Mouse (Mus musculus) liver, postnatal 0 days (tissue): ENCODE results near the gene Trub1. TPM values are rescaled to one million over a fixed set of nuclear protein-coding genes. Genes with fewer than 3 reads are reported as not detected.
A peak's percentile ranks its signal among the peaks of the same experiment; 100 is the strongest.

Source experiments
- ATAC-seq: fragments of 200-750 bp; cut with Nextera tagmentation; 2 replicates; pipeline ENCODE4 v1.8.0; 2017; ENCODE audit warnings: mild to moderate bottlenecking, moderate library complexity
- DNase-seq: peaks from one replicate; pipeline ENCODE4 v3.0.0-alpha.2; 2016
- H3K27ac ChIP-seq: fragments of 300-500 bp; sonication (generic); 2 replicates; pipeline ENCODE4 v1.5.1; 2014; ENCODE audit warnings: antibody characterized with exemption, moderate library complexity, mild to moderate bottlenecking, low read depth
- H3K27me3 ChIP-seq: fragments of 300-500 bp; sonication (generic); 2 replicates; pipeline ENCODE4 v1.6.1; 2014; ENCODE audit warnings: low read length, control low read depth, mixed read lengths; ENCODE audit not compliant: insufficient read depth
- H3K36me3 ChIP-seq: fragments of 300-500 bp; sonication (generic); replicated peaks from 2 replicates; pipeline ENCODE4 v1.6.1; 2014; ENCODE audit warnings: mild to moderate bottlenecking, control low read depth, low read length, moderate library complexity, mixed read lengths; ENCODE audit not compliant: insufficient read depth
- H3K4me1 ChIP-seq: fragments of 300-500 bp; sonication (generic); 2 replicates; pipeline ENCODE4 v1.6.1; 2014; ENCODE audit warnings: antibody characterized with exemption, mild to moderate bottlenecking, control low read depth; ENCODE audit not compliant: insufficient read depth
- H3K4me2 ChIP-seq: fragments of 300-500 bp; sonication (generic); 2 replicates; pipeline ENCODE4 v1.6.1; 2014; ENCODE audit warnings: low read depth, mild to moderate bottlenecking, low read length, moderate library complexity, mixed read lengths
- H3K4me3 ChIP-seq: fragments of 300-500 bp; sonication (generic); 2 replicates; pipeline ENCODE4 v1.5.1; 2014; ENCODE audit warnings: low read depth, low read length
- H3K9ac ChIP-seq: fragments of 300-500 bp; sonication (generic); replicated peaks from 2 replicates; pipeline ENCODE4 v1.6.1; 2014; ENCODE audit warnings: mild to moderate bottlenecking, moderate library complexity
- H3K9me3 ChIP-seq: fragments of 300-500 bp; sonication (generic); 2 replicates; pipeline ENCODE4 v1.6.1; 2016; ENCODE audit warnings: mild to moderate bottlenecking, control low read depth, low read length, mixed read lengths
- CTCF ChIP-seq: sonication (generic); IDR thresholded peaks from 2 replicates; pipeline ENCODE4 v1.5.1; 2016; ENCODE audit warnings: antibody characterized with exemption, low read depth
- EP300 ChIP-seq: IDR thresholded peaks from 2 replicates; pipeline ENCODE4 v1.6.1; 2016; ENCODE audit warnings: antibody characterized with exemption, low read depth, mild to moderate bottlenecking
- WGBS: fragments of 180-500 bp; shearing (Covaris S2); extraction: QIAGEN DNeasy Blood & Tissue Kit; methylation state at CpG from one replicate; pipeline ENCODE4 v1.1.7; 2014; ENCODE audit not compliant: insufficient replicate concordance; 5-methylcytosine and 5-hydroxymethylcytosine counted together
- polyA plus RNA-seq: library from polyadenylated mRNA; unstranded; fragments of >200 nt; fragmentation: Nextera tagmentation; extraction: Ambion mirVana; gene quantifications from 2 replicates; pipeline ENCODE4 v1.2.1, GENCODE M21; 2015

Trub1 gene
- polyA plus RNA-seq, 1 experiment from 2014 or later = 8.6 TPM

DNA sequence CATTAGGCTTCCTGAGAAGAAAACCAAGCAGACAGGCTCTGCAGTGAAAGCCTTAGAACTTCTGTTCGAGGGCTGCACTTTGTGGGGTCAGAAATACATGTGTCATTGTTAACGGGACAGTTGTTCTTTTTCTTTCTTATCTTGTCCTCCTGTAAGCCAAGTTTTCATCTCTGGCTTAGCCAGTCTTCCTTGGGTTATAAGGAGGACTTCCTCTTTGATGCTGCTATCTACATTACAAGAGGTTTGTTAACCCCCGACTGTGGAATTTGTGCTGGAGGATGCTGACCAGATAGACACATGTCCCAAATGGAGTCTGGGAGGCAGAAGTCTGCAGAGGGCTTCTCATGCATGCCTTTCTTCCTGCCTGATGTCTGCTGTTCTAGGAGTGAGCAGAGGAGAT, 39.5 kb upstream of the Trub1 start:
- Histone ChIP-seq H3K27ac (no peak overlapping the region), H3K9me3 (no peaks in the 10 kb centered on the region), H3K9ac (no peak overlapping the region), H3K27me3 (no peaks in the 10 kb centered on the region), H3K36me3 (no peaks in the 10 kb centered on the region), H3K4me2 (no peak overlapping the region), H3K4me1 (peaks cover 10% of the 10 kb centered on the region), H3K4me3 (no peak overlapping the region)
- ATAC-seq (no peak), DNase-seq (no peak)
- WGBS = 21% methylated on average over 3 of the region's 3 CpGs
- TF ChIP-seq CTCF (no peak), EP300 (no peak)

DNA sequence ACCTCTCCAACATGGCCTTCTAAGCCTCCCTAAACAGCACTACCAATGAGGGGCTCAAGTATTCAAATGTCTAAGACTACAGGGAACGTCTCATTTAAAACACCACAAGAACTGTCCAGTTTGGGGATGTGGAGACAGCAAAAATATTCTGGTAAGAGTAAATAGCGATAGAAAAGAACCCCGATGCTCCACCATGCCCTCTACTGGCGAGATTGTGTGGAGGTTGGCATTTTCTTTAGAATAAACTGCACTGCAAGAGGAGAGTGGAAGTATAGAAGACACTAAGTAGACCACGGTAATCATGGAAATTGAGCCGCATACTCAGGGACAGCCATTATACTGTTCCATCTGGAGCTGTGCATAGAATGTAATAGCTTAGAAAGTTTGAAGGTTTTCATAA, 38.8 kb upstream of the Trub1 start:
- no peak overlapping the region for H3K4me2 ChIP-seq
- no peak overlapping the region for H3K27ac ChIP-seq
- ATAC-seq (no peak), DNase-seq (no peak)
- TF ChIP-seq CTCF (peak; percentile 48), EP300 (no peak)
- H3K4me1 ChIP-seq = peaks cover 12% of the 10 kb centered on the region
- no peaks in the 10 kb centered on the region for H3K36me3 ChIP-seq
- WGBS = 72% methylated on average over 6 of the region's 6 CpGs
- H3K4me3 ChIP-seq = no peak overlapping the region
- no peaks in the 10 kb centered on the region for H3K27me3 ChIP-seq
- H3K9ac ChIP-seq = no peak overlapping the region
- H3K9me3 ChIP-seq = no peaks in the 10 kb centered on the region

DNA sequence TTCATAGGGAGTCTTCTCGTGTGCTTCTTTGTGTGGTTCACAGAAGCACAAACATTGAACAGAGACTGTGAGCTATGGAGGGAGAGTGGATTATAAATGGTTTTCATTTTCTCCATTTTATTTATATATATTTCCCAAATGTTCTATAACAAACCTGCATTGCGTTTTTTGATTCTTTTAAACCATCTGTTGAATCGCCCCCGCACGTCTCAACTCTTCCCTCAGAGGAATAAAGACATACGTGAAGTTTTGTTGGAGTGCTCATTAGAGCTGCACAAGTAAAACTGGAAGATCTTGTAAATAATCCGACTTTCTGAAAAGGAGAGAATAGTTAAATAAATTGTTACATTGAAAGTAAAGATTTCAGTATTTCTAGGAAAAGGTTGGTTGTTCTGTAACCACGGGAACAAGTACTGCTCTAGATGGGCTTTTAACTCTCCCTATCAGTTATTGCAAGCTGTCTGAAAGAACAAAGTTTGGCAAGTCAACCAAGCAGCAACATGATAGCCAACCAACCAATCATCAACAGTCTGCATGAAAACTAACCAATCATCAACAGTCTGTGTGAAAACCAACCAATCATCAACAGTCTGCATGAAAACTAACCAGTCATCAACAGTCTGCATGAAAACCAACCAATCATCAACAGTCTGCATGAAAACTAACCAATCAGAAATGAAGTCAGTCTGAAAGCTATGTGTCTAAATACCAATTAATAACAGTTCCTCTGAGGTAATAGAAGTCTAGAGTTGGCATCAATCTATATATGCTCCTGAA, 37.5 kb upstream of the Trub1 start:
- DNase-seq = no peak
- H3K4me1 ChIP-seq = peaks cover 12% of the 10 kb centered on the region
- no peak for TF ChIP-seq CTCF
- TF ChIP-seq EP300 = no peak

DNA sequence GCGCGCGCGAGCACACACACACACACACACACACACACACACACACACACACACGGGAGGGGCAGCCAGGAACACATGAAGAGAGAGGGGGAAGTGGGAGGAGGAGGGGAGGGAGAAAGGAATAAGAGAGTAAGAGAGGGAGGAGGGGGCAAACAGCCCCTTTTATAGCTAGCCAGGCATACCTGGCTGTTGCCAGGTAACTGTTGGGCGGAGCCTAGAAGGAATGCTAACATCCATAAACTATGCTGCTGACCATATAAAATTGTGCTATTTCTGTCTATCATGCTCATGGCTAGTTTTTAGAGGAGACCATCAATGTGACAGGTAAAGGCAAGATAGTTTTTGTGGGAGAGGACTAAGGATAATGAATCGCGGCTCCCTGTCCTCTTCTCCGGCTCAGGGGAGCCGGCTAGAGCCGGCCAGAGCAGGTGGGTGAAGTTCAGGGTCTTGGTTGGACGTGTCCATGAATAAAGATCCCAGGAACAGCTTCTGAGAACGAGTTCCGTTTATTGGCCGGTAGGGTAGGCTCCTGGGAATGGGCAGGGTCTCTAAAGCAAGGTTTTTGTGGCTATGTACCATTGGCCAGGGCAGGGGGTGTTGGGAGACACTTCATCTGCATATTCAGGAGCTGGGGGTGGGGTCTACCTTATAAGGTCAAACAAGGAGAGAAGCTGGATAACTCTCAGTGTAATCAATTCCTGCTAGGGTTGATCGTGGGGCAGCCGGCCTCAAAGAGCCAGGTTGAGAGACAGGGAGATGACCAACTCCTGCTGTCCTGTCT, 34.7 kb upstream of the Trub1 start:
- 0 out of 2 replicates have a peak, but pooled peaks cover 2% of the 10 kb centered on the region for H3K4me1 ChIP-seq
- no peak overlapping the region for H3K9ac ChIP-seq
- 31% methylated on average over 17 of the region's 17 CpGs for whole genome bisulfite sequencing
- H3K4me3 ChIP-seq = no peak overlapping the region
- peak overlapping the region; percentile 62 for H3K4me2 ChIP-seq
- H3K36me3 ChIP-seq = no peaks in the 10 kb centered on the region
- ATAC-seq (peak; percentile 88), DNase-seq (peak; percentile 32)
- H3K27ac ChIP-seq = no peak overlapping the region
- no peak for TF ChIP-seq EP300
- TF ChIP-seq CTCF = no peak
- no peaks in the 10 kb centered on the region for H3K9me3 ChIP-seq
- H3K27me3 ChIP-seq = no peaks in the 10 kb centered on the region

More for the DNA sequence above, 37.5 kb upstream of the Trub1 start:
- H3K27me3 ChIP-seq = no peaks in the 10 kb centered on the region
- no peak overlapping the region for H3K4me3 ChIP-seq
- ATAC-seq = no peak
- H3K9ac ChIP-seq = no peak overlapping the region
- H3K36me3 ChIP-seq = no peaks in the 10 kb centered on the region
- no peaks in the 10 kb centered on the region for H3K9me3 ChIP-seq
- no peak overlapping the region for H3K27ac ChIP-seq
- 80% methylated on average over 8 of the region's 8 CpGs for WGBS
- no peak overlapping the region for H3K4me2 ChIP-seq

DNA sequence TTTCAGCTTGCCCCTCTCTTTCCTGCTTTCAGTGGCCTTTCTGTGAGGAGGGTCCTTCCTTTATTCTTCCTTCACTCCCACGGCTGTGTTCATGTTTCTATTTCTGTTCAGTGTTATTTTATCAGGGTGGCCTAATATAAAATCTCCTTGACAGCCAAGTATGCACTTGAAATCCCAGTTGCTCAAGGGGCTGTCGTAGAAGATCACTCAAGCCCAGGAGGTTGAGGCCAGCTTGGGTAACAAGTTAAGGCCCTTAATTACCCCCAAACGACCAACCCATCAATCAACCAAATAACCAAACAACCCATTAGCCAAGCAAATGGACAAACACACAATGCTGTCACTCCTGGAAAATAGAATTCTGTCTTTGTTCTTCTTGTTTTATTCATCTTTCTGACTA, 29.3 kb upstream of the Trub1 start:
- WGBS = 53% methylated on average over 3 of the region's 3 CpGs
- ATAC-seq = no peak
- 0 out of 2 replicates have a peak, but pooled peaks cover 2% of the 10 kb centered on the region for H3K4me1 ChIP-seq
- no peaks in the 10 kb centered on the region for H3K27me3 ChIP-seq
- H3K36me3 ChIP-seq = no peaks in the 10 kb centered on the region
- no peak overlapping the region for H3K27ac ChIP-seq
- H3K9me3 ChIP-seq = no peaks in the 10 kb centered on the region
- no peak overlapping the region for H3K4me2 ChIP-seq
- no peak for DNase-seq
- no peak overlapping the region for H3K4me3 ChIP-seq
- TF ChIP-seq EP300 (no peak), CTCF (no peak)
- no peak overlapping the region for H3K9ac ChIP-seq

DNA sequence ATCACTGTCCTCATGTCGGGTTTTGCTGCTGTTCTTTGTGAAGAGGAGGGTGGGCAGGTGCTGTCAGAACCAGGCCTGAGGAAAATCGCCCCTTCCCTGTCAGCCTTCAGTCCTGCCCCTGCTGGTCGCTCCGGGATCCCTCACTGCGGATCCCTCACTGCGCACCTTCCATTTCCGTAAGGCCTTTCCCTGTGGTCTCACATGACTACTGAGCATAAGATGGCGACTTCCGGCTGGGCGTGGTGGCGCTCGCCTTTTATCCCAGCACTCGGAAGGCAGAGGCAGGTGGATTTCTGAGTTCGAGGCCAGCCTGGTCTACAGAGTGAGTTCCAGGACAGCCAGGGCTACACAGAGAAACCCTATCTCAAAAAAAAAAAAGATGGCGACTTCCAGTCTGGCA, 27.4 kb upstream of the Trub1 start:
- no peaks in the 10 kb centered on the region for H3K36me3 ChIP-seq
- H3K4me2 ChIP-seq = no peak overlapping the region
- no peaks in the 10 kb centered on the region for H3K27me3 ChIP-seq
- H3K27ac ChIP-seq = no peak overlapping the region
- H3K4me1 ChIP-seq = no peaks in the 10 kb centered on the region
- no peak overlapping the region for H3K9ac ChIP-seq
- no peak for ATAC-seq
- DNase-seq = no peak
- no peaks in the 10 kb centered on the region for H3K9me3 ChIP-seq
- 86% methylated on average over 15 of the region's 15 CpGs for WGBS
- TF ChIP-seq EP300 (no peak), CTCF (no peak)
- H3K4me3 ChIP-seq = no peak overlapping the region
